Mouse (Mus musculus) MEL (cell line): ENCODE results near the gene Lztr1. TPM values are rescaled to one million over a fixed set of nuclear protein-coding genes. Genes with fewer than 3 reads are reported as not detected.

ENCODE experiments used
- DNase-seq: peaks from one replicate; pipeline ENCODE4 v3.0.0; 2011; ENCODE audit warnings: low read depth, low spot score
- H3K27ac ChIP-seq: 2 replicates; pipeline ENCODE4 v1.5.1; 2012; ENCODE audit warnings: low read depth, mild to moderate bottlenecking, control low read depth, low read length, moderate library complexity; ENCODE audit not compliant: control insufficient read depth
- H3K27me3 ChIP-seq, 2 experiments: fragments of 150-350 bp in 1 of 2; sonication (generic) in 1 of 2; 2 replicates each; pipeline ENCODE4 v1.6.1; 2012; ENCODE audit warnings: low read length in 2 of 2, mild to moderate bottlenecking in 2 of 2, improper control_type of control experiment in 1 of 2, moderate library complexity in 1 of 2; ENCODE audit not compliant: insufficient read depth in 2 of 2, control insufficient read depth in 1 of 2
- H3K36me3 ChIP-seq, 2 experiments: 2 replicates each; pipeline ENCODE4 v1.6.1; 2012 to 2014; ENCODE audit warnings: low read length in 2 of 2, improper control_type of control experiment in 1 of 2, inconsistent platforms in 1 of 2, mild to moderate bottlenecking in 1 of 2; ENCODE audit not compliant: insufficient read depth in 2 of 2, control insufficient read depth in 1 of 2
- H3K4me1 ChIP-seq, 2 experiments: fragments of 150-350 bp in 1 of 2; sonication (generic) in 1 of 2; 2 replicates each; pipeline ENCODE4 v1.6.1; 2012; ENCODE audit warnings: low read length in 2 of 2, improper control_type of control experiment in 1 of 2, mild to moderate bottlenecking in 1 of 2; ENCODE audit not compliant: insufficient read depth in 2 of 2, control insufficient read depth in 1 of 2
- H3K4me3 ChIP-seq, 2 experiments: fragments of 150-350 bp in 1 of 2; sonication (generic) in 1 of 2; 2 replicates each; pipeline ENCODE4 v1.5.1; 2012; ENCODE audit warnings: low read depth in 2 of 2, low read length in 2 of 2, mild to moderate bottlenecking in 2 of 2, moderate library complexity in 2 of 2, control low read depth in 1 of 2, improper control_type of control experiment in 1 of 2; ENCODE audit not compliant: control insufficient read depth in 1 of 2, insufficient read depth in 1 of 2
- H3K79me2 ChIP-seq: 2 replicates; pipeline ENCODE4 v1.6.1; 2012; ENCODE audit warnings: mild to moderate bottlenecking, low read length, moderate library complexity; ENCODE audit not compliant: control insufficient read depth, poor library complexity, insufficient read depth
- H3K9ac ChIP-seq: 2 replicates; pipeline ENCODE4 v1.6.1; 2012; ENCODE audit warnings: low read depth, mild to moderate bottlenecking, control low read depth, low read length, moderate library complexity; ENCODE audit not compliant: control insufficient read depth, poor library complexity, severe bottlenecking
- H3K9me3 ChIP-seq: fragments of 150-350 bp; sonication (generic); replicated peaks from 2 replicates; pipeline ENCODE4 v1.6.1; 2012; ENCODE audit warnings: mild to moderate bottlenecking, low read length, improper control_type of control experiment, moderate library complexity; ENCODE audit not compliant: insufficient read depth
- CHD2 ChIP-seq: IDR thresholded peaks from 2 replicates; pipeline ENCODE4 v1.6.1; 2011; ENCODE audit warnings: low read length, improper control_type of control experiment
- CTCF ChIP-seq, 3 experiments: IDR thresholded peaks in 2 of 3; conservative IDR thresholded peaks in 1 of 3; 2 replicates each; pipeline ENCODE4 v1.5.1; 2011 to 2012; ENCODE audit warnings: low read length in 3 of 3, low read depth in 2 of 3, mild to moderate bottlenecking in 2 of 3, improper control_type of control experiment in 1 of 3, inconsistent platforms in 1 of 3, mixed read lengths in 1 of 3, moderate library complexity in 1 of 3; ENCODE audit not compliant: control insufficient read depth in 1 of 3, insufficient read depth in 1 of 3, poor library complexity in 1 of 3, severe bottlenecking in 1 of 3
- ETS1 ChIP-seq: IDR thresholded peaks from 2 replicates; pipeline ENCODE4 v1.6.1; 2012; ENCODE audit warnings: low read depth, mild to moderate bottlenecking, inconsistent platforms, low read length, improper control_type of control experiment, moderate library complexity
- HCFC1 ChIP-seq: IDR thresholded peaks from 2 replicates; pipeline ENCODE4 v1.6.1; 2012; ENCODE audit warnings: low read depth, mild to moderate bottlenecking, inconsistent platforms, low read length, improper control_type of control experiment, moderate library complexity
- MAFK ChIP-seq: IDR thresholded peaks from 2 replicates; pipeline ENCODE4 v1.6.1; 2011; ENCODE audit warnings: low read depth, mild to moderate bottlenecking, low read length, improper control_type of control experiment, borderline replicate concordance
- MXI1 ChIP-seq: IDR thresholded peaks from 2 replicates; pipeline ENCODE4 v1.6.1; 2011; ENCODE audit warnings: mild to moderate bottlenecking, low read depth, low read length, improper control_type of control experiment
- MYC ChIP-seq: IDR thresholded peaks from 2 replicates; pipeline ENCODE4 v1.6.1; 2011; ENCODE audit warnings: low read depth, mild to moderate bottlenecking, low read length, improper control_type of control experiment, moderate library complexity
- NRF1 ChIP-seq: IDR thresholded peaks from 2 replicates; pipeline ENCODE4 v1.6.1; 2014; ENCODE audit warnings: low read depth, mild to moderate bottlenecking, inconsistent platforms, low read length, improper control_type of control experiment, moderate library complexity; ENCODE audit not compliant: poor library complexity, insufficient read depth, severe bottlenecking
- RAD21 ChIP-seq: IDR thresholded peaks from 2 replicates; pipeline ENCODE4 v1.6.1; 2011; ENCODE audit warnings: mild to moderate bottlenecking, low read depth, low read length, improper control_type of control experiment
- SIN3A ChIP-seq: IDR thresholded peaks from 2 replicates; pipeline ENCODE4 v1.6.1; 2012; ENCODE audit warnings: low read length, improper control_type of control experiment, inconsistent platforms
- SMC3 ChIP-seq: IDR thresholded peaks from 2 replicates; pipeline ENCODE4 v1.6.1; 2011; ENCODE audit warnings: low read depth, low read length, improper control_type of control experiment
- TAL1 ChIP-seq: IDR thresholded peaks from 2 replicates; pipeline ENCODE4 v1.6.1; 2012; ENCODE audit warnings: mild to moderate bottlenecking, inconsistent platforms, low read length, moderate library complexity, mixed read lengths
- TCF12 ChIP-seq: IDR thresholded peaks from 2 replicates; pipeline ENCODE4 v1.6.1; 2014; ENCODE audit warnings: low read depth, mild to moderate bottlenecking, inconsistent platforms, low read length, improper control_type of control experiment, moderate library complexity
- USF2 ChIP-seq, 2 experiments: IDR thresholded peaks; 2 replicates each; pipeline ENCODE4 v1.6.1; 2011 to 2012; ENCODE audit warnings: improper control_type of control experiment in 2 of 2, low read length in 2 of 2, borderline replicate concordance in 1 of 2, inconsistent platforms in 1 of 2, low read depth in 1 of 2, mild to moderate bottlenecking in 1 of 2; ENCODE audit not compliant: insufficient read depth in 1 of 2
- ZC3H11A ChIP-seq: IDR thresholded peaks from 2 replicates; pipeline ENCODE4 v1.6.1; 2012; ENCODE audit warnings: low read depth, mild to moderate bottlenecking, inconsistent platforms, low read length, improper control_type of control experiment
- ZKSCAN1 ChIP-seq: IDR thresholded peaks from 2 replicates; pipeline ENCODE4 v1.6.1; 2012; ENCODE audit warnings: low read depth, mild to moderate bottlenecking, inconsistent platforms, low read length, improper control_type of control experiment, moderate library complexity
- polyA plus RNA-seq, 2 experiments: library from polyadenylated mRNA; stranded (reverse) in 1 of 2; unstranded in 1 of 2; fragments of >175 nt in 1 of 2; fragments of >200 nt in 1 of 2; gene quantifications; 2 replicates each; pipeline versions ENCODE4 v1.2.1 to v1.2.4; 2012; ENCODE audit warnings: low replicate concordance in 2 of 2, low read depth in 1 of 2; ENCODE audit not compliant: insufficient read length in 2 of 2, insufficient read depth in 1 of 2, missing spikeins in 1 of 2
- total RNA-seq: library from RNA; depleted of rRNA; stranded (reverse); fragments of 300-350 nt; gene quantifications from 2 replicates; pipeline ENCODE4 v1.2.3, GENCODE M21; 2012

Lztr1 gene
- total and polyA plus RNA-seq, 3 experiments, result 45.1 to 83.2 TPM; not detected in 1

DNA sequence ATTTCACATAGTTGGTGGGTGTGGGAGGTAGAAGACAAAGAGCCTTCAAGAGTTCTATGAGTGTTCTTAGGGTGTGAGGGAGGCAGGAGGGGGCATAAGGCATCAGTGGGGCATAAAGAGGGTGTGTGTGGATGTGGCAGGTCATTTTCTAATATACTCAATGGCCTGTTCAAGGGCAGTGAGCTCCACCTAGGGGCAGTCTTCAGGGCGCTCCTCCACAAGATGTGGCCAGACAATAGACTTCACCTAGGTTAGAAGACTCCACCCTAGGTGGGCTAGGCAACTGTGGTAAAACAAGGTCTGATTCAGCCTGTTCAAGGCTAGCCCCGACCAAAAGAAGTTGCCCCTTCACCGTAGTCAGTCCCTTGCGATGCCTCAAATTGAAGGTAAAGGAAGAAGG lies 23.8 kb downstream of the Lztr1 start:
- no peak overlapping the region for H3K4me3 ChIP-seq
- TF ChIP-seq ZC3H11A (peak; percentile 35; the same call in 1 of the 2 replicates), ETS1 (no peak), MAFK (no peak), SMC3 (peak; percentile 41), CHD2 (no peak), TAL1 (no peak), CTCF (IDR thresholded peaks at IDR 0.05 in 2 of 3, conservative IDR thresholded peaks at IDR 0.05 in 1 of 3; ENCODE audit: control insufficient read depth in 1 of 3, insufficient read depth in 1 of 3, low read depth in 2 of 3, low read length in 3 of 3, poor library complexity in 1 of 3, severe bottlenecking in 1 of 3) (peak; percentile 13 to 62 (median 48); a peak in 4 of 6 replicates), RAD21 (peak; percentile 60), TCF12 (no peak), NRF1 (no peak)
- H3K27ac ChIP-seq, result no peak overlapping the region
- peak; percentile 51 for DNase-seq
- H3K9ac ChIP-seq, result no peak overlapping the region
- peaks cover 0 to 12% of the 10 kb centered on the region in 2 experiments; a peak in 2 of 4 replicates for H3K36me3 ChIP-seq
- peaks cover 0 to 4% of the 10 kb centered on the region in 2 experiments; a peak in 1 of 4 replicates for H3K27me3 ChIP-seq
- no peaks in the 10 kb centered on the region for H3K9me3 ChIP-seq
- peaks cover 0 to 13% of the 10 kb centered on the region in 2 experiments; a peak in 2 of 4 replicates for H3K4me1 ChIP-seq
- H3K79me2 ChIP-seq, result peaks cover 18% of the 10 kb centered on the region

DNA sequence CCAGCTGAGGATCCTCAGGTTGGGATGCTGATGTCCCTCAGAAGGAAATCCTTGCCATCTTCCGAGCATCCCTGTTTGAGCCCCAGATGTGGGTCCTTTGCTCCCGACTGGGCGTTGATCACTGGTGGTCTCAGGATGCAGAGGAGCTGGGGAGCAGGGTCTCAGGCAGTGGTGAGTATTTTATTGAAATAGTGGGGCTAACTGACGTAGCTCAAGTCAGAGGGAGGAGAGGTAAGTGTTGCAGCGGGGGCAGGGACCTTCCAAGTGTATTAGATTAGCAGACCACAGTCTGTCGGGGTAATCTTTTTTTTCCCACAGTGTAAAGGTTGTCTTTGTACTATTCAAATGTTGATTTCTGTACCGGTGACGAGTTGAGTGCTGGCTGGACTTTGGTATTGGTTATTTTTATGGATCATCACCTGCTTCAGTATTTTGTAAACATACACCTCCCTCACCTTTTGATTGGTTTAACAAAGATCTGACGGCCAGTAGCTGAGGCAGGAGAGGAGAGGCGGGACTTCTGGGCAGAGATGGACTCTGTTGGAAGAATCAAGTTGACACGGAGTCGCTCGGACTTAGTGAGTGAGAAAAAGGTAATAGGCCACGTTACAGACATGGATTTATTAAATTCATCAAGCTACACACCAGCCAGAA lies 24.3 kb downstream of the Lztr1 start:
- no peak for DNase-seq
- Histone ChIP-seq H3K36me3 (peaks cover 0 to 12% of the 10 kb centered on the region in 2 experiments; a peak in 2 of 4 replicates), H3K4me3 (no peak overlapping the region), H3K27ac (no peak overlapping the region), H3K27me3 (peaks cover 0 to 4% of the 10 kb centered on the region in 2 experiments; a peak in 1 of 4 replicates), H3K79me2 (peaks cover 18% of the 10 kb centered on the region), H3K9me3 (no peaks in the 10 kb centered on the region), H3K9ac (no peak overlapping the region), H3K4me1 (peaks cover 0 to 13% of the 10 kb centered on the region in 2 experiments; a peak in 2 of 4 replicates)
- TF ChIP-seq HCFC1 (no peak), SMC3 (no peak), ZKSCAN1 (no peak), RAD21 (no peak), SIN3A (no peak), USF2 (IDR thresholded peaks at IDR 0.05; ENCODE audit: borderline replicate concordance in 1 of 2, insufficient read depth in 1 of 2, low read depth in 1 of 2, low read length in 2 of 2) (no peak), MYC (no peak), MXI1 (no peak)
